Mouse (Mus musculus) heart, adult 2 months (tissue): ENCODE measurements around the gene Zbtb9.

Source experiments
- CTCF ChIP-seq: fragments of 200-600 bp; IDR thresholded peaks from 2 replicates; pipeline ENCODE4 v1.8.1; 2022; ENCODE audit warnings: antibody characterized with exemption, mild to moderate bottlenecking, moderate library complexity
- POLR2A ChIP-seq: fragments of 200-500 bp; IDR thresholded peaks from 2 replicates; pipeline ENCODE4 v1.6.1; 2011; ENCODE audit warnings: mild to moderate bottlenecking, low read depth, low read length, control low read depth; ENCODE audit not compliant: insufficient read depth

DNA sequence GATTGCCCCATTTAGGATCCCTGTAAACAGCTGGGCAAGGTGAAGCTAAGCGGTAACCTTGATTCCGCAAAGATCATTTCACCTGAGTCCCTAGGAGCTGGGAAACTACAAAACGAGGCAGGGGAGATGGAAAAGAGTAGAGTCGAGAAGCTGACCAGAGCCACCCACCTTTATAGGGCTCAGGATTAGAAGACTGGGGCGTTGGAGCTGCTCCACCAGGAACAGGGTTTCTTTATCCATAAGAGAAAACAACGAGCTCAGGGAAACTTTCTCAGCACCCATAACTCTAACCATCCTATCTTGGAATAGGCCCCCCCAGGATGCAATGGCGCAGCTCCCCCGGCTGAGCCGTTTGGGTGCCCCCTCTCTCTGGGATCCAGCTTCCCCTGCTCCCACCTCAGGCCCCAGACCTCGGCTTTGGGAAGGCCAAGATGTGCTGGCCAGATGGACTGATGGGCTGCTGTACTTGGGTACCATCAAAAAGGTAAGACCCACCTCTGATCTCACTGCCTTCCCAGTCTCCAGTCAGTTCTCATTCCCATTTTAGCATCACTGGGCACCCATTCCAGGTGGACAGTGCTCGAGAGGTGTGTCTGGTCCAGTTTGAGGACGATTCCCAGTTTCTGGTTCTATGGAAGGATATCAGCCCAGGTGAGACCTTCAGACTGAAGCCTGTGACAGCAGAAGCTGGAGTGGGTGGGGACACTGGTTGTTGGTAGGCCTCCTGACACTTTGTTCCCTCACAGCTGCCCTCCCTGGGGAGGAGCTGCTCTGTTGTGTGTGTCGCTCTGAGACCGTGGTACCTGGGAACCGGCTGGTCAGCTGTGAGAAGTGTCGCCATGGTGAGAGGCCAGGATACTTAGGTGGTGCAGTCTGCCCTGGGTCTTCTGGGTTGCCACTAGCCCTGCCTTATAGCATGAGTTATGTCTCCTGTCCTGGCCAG lies 38.8 kb upstream of the Zbtb9 start:
- TF ChIP-seq CTCF (no peak), POLR2A (no peak)
